ENCODE assay signal across 8 mouse cellular contexts in genomic region chr17:17624957-17625586, GRCm38 (mm10). TPM values are rescaled to one million over a fixed set of nuclear protein-coding genes. Genes with fewer than 3 reads are reported as not detected.
DNase-seq lines count a peak whose midpoint lies in the region; ATAC-seq and TF ChIP-seq lines count a peak whose summit lies in the region.

TSS of gene Lnpep (minus strand) at chr17:17625050.

- H3K4me3 ChIP-seq in embryonic facial prominence, embryonic 13.5 days = peak within 1 kb of the TSS; percentile 94
- H3K4me3 ChIP-seq in kidney, adult 2 months (ENCODE audit: insufficient read depth, low read depth, low read length) = peak within 1 kb of the TSS; percentile 85
- peak within 1 kb of the TSS; percentile 94 for H3K4me3 ChIP-seq in limb, embryonic 12.5 days (replicated peaks)
- H3K4me3 ChIP-seq in midbrain, embryonic 15.5 days = peak within 1 kb of the TSS; percentile 94
- peak within 1 kb of the TSS; percentile 83 for H3K4me3 ChIP-seq in spleen, adult 2 months (ENCODE audit: extremely low read depth, insufficient read depth, insufficient read length)

- TF ChIP-seq CTCF in kidney, adult 2 months (conservative IDR thresholded peaks at IDR 0.05; ENCODE audit: insufficient read depth, insufficient read length, low read depth, low read length) = no peak
- TF ChIP-seq CTCF in spleen, adult 2 months (IDR thresholded peaks at IDR 0.05; ENCODE audit: extremely low read depth, insufficient read depth, insufficient read length, insufficient replicate concordance) = no peak

- H3K9ac ChIP-seq in embryonic facial prominence, embryonic 13.5 days = peak within 1 kb of the TSS; percentile 95
- H3K9ac ChIP-seq in limb, embryonic 12.5 days (replicated peaks) = peak within 1 kb of the TSS; percentile 93
- peak within 1 kb of the TSS; percentile 97 for H3K9ac ChIP-seq in midbrain, embryonic 15.5 days

- peak; percentile 95 for DNase-seq in 3134 (ENCODE audit: extremely low read depth, insufficient read length, low spot score)
- DNase-seq in adrenal gland, postnatal 36 days = peak; percentile 93
- peak; percentile 95 to 98 for DNase-seq in heart, adult 18-20 months
- DNase-seq in kidney, adult 2 months = peak; percentile 97
- DNase-seq in spleen, adult 2 months (ENCODE audit: low read depth in 1 of 2, low spot score in 2 of 2) = peak; percentile 81 to 90

- no peaks in the 10 kb centered on the region for H3K9me3 ChIP-seq in embryonic facial prominence, embryonic 13.5 days
- no peaks in the 10 kb centered on the region for H3K9me3 ChIP-seq in limb, embryonic 12.5 days
- H3K9me3 ChIP-seq in midbrain, embryonic 15.5 days = no peaks in the 10 kb centered on the region

- ATAC-seq in embryonic facial prominence, embryonic 13.5 days (ENCODE audit: insufficient number of reproducible peaks, insufficient read depth, low FRiP score, low TSS enrichment, low read depth) = peak; percentile 95
- peak; percentile 95 for ATAC-seq in limb, embryonic 12.5 days (ENCODE audit: insufficient number of reproducible peaks, insufficient read depth, low FRiP score, low TSS enrichment, low read depth)
- peak; percentile 95 for ATAC-seq in midbrain, embryonic 15.5 days (replicated peaks)

- peak within 1 kb of the TSS; percentile 68 for H3K4me2 ChIP-seq in embryonic facial prominence, embryonic 13.5 days
- H3K4me2 ChIP-seq in limb, embryonic 12.5 days = peak within 1 kb of the TSS; percentile 62
- H3K4me2 ChIP-seq in midbrain, embryonic 15.5 days = peak within 1 kb of the TSS; percentile 68

- H3K27me3 ChIP-seq in embryonic facial prominence, embryonic 13.5 days = no peaks in the 10 kb centered on the region
- no peaks in the 10 kb centered on the region for H3K27me3 ChIP-seq in kidney, adult 2 months (replicated peaks; ENCODE audit: control insufficient read depth, insufficient read depth, low read length)
- H3K27me3 ChIP-seq in limb, embryonic 12.5 days = no peaks in the 10 kb centered on the region
- H3K27me3 ChIP-seq in midbrain, embryonic 15.5 days (replicated peaks) = no peaks in the 10 kb centered on the region
- H3K27me3 ChIP-seq in spleen, adult 2 months (ENCODE audit: control insufficient read depth, insufficient read depth, low read length) = no peaks in the 10 kb centered on the region

- TF ChIP-seq POLR2A in kidney, adult 2 months (IDR thresholded peaks at IDR 0.05; ENCODE audit: low read depth, low read length) = peak; percentile 47
- peak; percentile 35; the same call in 1 of the 2 replicates for TF ChIP-seq POLR2A in spleen, adult 2 months (IDR thresholded peaks at IDR 0.05; ENCODE audit: low read depth, low read length)

- WGBS in embryonic facial prominence, embryonic 13.5 days = under 1% methylated on average over 44 of the region's 44 CpGs
- under 1% methylated on average over 44 of the region's 44 CpGs for WGBS in kidney, adult 2 months
- WGBS in limb, embryonic 12.5 days = 0% methylated on average over 44 of the region's 44 CpGs
- WGBS in midbrain, embryonic 15.5 days = 0% methylated on average over 44 of the region's 44 CpGs
- WGBS in spleen, adult 2 months = under 1% methylated on average over 44 of the region's 44 CpGs

- peaks cover 5% of the 10 kb centered on the region for H3K4me1 ChIP-seq in embryonic facial prominence, embryonic 13.5 days
- peaks cover 8% of the 10 kb centered on the region for H3K4me1 ChIP-seq in kidney, adult 2 months (ENCODE audit: control insufficient read depth, insufficient read depth, low read length)
- H3K4me1 ChIP-seq in limb, embryonic 12.5 days (replicated peaks) = peaks cover 13% of the 10 kb centered on the region; the same call in 1 of the 2 replicates
- H3K4me1 ChIP-seq in midbrain, embryonic 15.5 days = peaks cover 26% of the 10 kb centered on the region
- peaks cover 3% of the 10 kb centered on the region; the same call in 1 of the 2 replicates for H3K4me1 ChIP-seq in spleen, adult 2 months (ENCODE audit: control insufficient read depth, insufficient read depth, insufficient read length)

- peak within 1 kb of the TSS; percentile 100 for H3K27ac ChIP-seq in embryonic facial prominence, embryonic 13.5 days
- H3K27ac ChIP-seq in kidney, adult 2 months (ENCODE audit: insufficient read depth, low read depth, low read length) = peak within 1 kb of the TSS; percentile 96
- peak within 1 kb of the TSS; percentile 100 for H3K27ac ChIP-seq in limb, embryonic 12.5 days
- H3K27ac ChIP-seq in midbrain, embryonic 15.5 days = peak within 1 kb of the TSS; percentile 100
- peak within 1 kb of the TSS; percentile 100 for H3K27ac ChIP-seq in spleen, adult 2 months (ENCODE audit: insufficient read depth, low read length)

- H3K36me3 ChIP-seq in embryonic facial prominence, embryonic 13.5 days = no peaks in the 10 kb centered on the region
- H3K36me3 ChIP-seq in kidney, adult 2 months (ENCODE audit: control insufficient read depth, insufficient read depth, low read length) = no peaks in the 10 kb centered on the region
- no peaks in the 10 kb centered on the region for H3K36me3 ChIP-seq in limb, embryonic 12.5 days
- no peaks in the 10 kb centered on the region for H3K36me3 ChIP-seq in midbrain, embryonic 15.5 days (replicated peaks)
- H3K36me3 ChIP-seq in spleen, adult 2 months (ENCODE audit: control insufficient read depth, insufficient read depth, low read length) = no peaks in the 10 kb centered on the region

RNA-seq across cellular contexts. Expression of gene Lnpep, which starts in this region (rescaled TPM):
- 100 to 1,000 TPM; 120 to 150 TPM for total RNA-seq in adrenal gland, postnatal 36 days (2021)
- polyA plus RNA-seq in embryonic facial prominence, embryonic 13.5 days (2015; fragmentation: Nextera tagmentation; extraction: Ambion mirVana) = 11.5 and 13.3 TPM in 2 replicates
- 100 to 1,000 TPM; 154 to 167 TPM for total RNA-seq in heart, adult 18-20 months (2021)
- polyA plus RNA-seq in kidney, adult 2 months (2012; rRNA removed) = 7.9 and 11.0 TPM in 2 replicates
- 10.2 and 11.6 TPM in 2 replicates for polyA plus RNA-seq in limb, embryonic 12.5 days (2016; fragmentation: Nextera tagmentation; extraction: Ambion mirVana)
- 8.3 and 8.6 TPM in 2 replicates for polyA plus RNA-seq in midbrain, embryonic 15.5 days (2015; fragmentation: Nextera tagmentation; extraction: Ambion mirVana)
- polyA plus RNA-seq in spleen, adult 2 months (2012; rRNA removed) = 7.3 and 7.4 TPM in 2 replicates

Comparison
In these comparisons a context has a peak if more than half of its experiments do, and no peak if none do; other contexts are left out.
1. Peak in every context shown above with its lines: DNase-seq, ATAC-seq, H3K4me3 ChIP-seq and H3K27ac ChIP-seq.